28 mouse cellular contexts compared by ENCODE assay signal in the genomic region with DNA sequence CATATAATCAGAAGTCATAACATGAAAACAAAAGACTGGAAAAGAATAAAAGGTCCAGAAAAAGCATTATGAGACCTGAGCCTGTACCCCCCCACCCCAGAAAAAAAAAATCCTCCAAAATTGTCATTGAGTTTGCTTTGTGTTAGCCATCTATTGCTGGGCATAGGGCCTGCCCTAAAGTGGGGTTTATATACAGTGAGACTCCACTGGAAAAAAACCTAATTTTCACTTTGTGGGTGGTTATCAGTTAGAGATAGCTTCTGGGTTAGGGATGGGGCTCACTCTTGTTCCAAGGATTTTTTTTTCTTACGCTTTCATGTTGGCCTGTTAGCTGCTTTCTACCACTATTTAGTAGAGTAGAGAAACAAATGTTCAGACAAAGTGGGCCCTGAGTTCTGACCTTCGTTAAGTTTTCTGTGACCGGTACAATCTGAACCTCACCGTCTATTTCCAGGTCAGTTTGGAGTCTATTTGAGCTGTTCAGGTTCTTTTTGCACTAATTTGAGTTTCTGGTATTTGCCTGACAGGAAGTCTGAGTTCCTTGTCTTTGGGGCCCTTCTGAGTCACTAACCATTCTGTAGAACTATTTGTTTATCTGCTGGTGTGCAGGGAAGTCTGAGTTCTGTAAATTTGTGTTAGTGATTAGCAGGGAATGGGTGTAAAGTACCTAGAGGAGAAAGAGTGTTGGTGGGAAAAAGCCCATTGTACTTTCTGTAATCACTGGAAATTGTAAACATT.
A peak's percentile ranks its signal among the peaks of the same experiment; 100 is the strongest.
DNase-seq lines count a peak whose midpoint lies in the region; ATAC-seq and TF ChIP-seq lines count a peak whose summit lies in the region.
"Had no signal": no experiment of that assay in that cellular context is flagged by ENCODE, and none has a peak within 500 bp of the region (broad histone marks: within the 10 kb centered on the region; RNA-seq: fewer than 3 reads in every experiment).

No protein-coding gene starts in this region.

- H3K4me1 ChIP-seq in CH12.LX (ENCODE audit: control insufficient read depth in 1 of 2, insufficient read depth in 2 of 2), result peaks cover 16 to 61% of the 10 kb centered on the region in 2 experiments
- peaks cover 48% of the 10 kb centered on the region for H3K4me1 ChIP-seq in embryonic facial prominence, embryonic 10.5 days
- H3K4me1 ChIP-seq in stomach, postnatal 0 days (replicated peaks; ENCODE audit: control insufficient read depth, insufficient read depth), result no peaks in the 10 kb centered on the region
- no peaks in the 10 kb centered on the region for H3K4me1 ChIP-seq in lung, adult 2 months (ENCODE audit: control insufficient read depth, insufficient read depth, low read length)
- H3K4me1 ChIP-seq: limb, embryonic 15.5 days; lung, embryonic 15.5 days; neural tube, embryonic 12.5 days had no signal

- TF ChIP-seq EP300 in CH12.LX (IDR thresholded peaks at IDR 0.05; ENCODE audit: low read length), result peak; percentile 84
- TF ChIP-seq EP300 in stomach, postnatal 0 days (optimal IDR thresholded peaks at IDR 0.05), result no peak

- no peaks in the 10 kb centered on the region for H3K36me3 ChIP-seq in CH12.LX (replicated peaks in 1 of 2; ENCODE audit: control insufficient read depth in 1 of 2, insufficient read depth in 1 of 2, low read length in 1 of 2)
- H3K36me3 ChIP-seq in embryonic facial prominence, embryonic 10.5 days (replicated peaks), result no peaks in the 10 kb centered on the region
- H3K36me3 ChIP-seq in stomach, postnatal 0 days (ENCODE audit: control insufficient read depth, insufficient read depth, low read length), result no peaks in the 10 kb centered on the region
- H3K36me3 ChIP-seq: embryonic facial prominence, embryonic 13.5 days; forebrain, embryonic 10.5 days; heart, embryonic 12.5 days; limb, embryonic 10.5 days; limb, embryonic 15.5 days; liver, embryonic 15.5 days; lung, embryonic 15.5 days; neural tube, embryonic 12.5 days had no signal

- H3K9ac ChIP-seq in CH12.LX (ENCODE audit: insufficient read depth, low read depth), result peak overlapping the region; percentile 28
- H3K9ac ChIP-seq in stomach, postnatal 0 days (ENCODE audit: low read length), result no peak overlapping the region
- H3K9ac ChIP-seq: embryonic facial prominence, embryonic 13.5 days; heart, embryonic 12.5 days; hindbrain, embryonic 14.5 days; limb, embryonic 15.5 days; liver, embryonic 15.5 days; lung, embryonic 15.5 days; neural tube, embryonic 12.5 days had no signal

- 0 out of 2 replicates have a peak, but pooled peaks have one; percentile 30 for ATAC-seq in stomach, postnatal 0 days (ENCODE audit: low FRiP score, low TSS enrichment)
- ATAC-seq: forebrain, embryonic 16.5 days; inflammation-experienced regulatory T-cells, adult 6 months; midbrain, embryonic 16.5 days had no signal

- H3K4me3 ChIP-seq in CH12.LX (replicated peaks in 1 of 3; ENCODE audit: low read depth in 2 of 3, low read length in 2 of 3, poor library complexity in 1 of 3), result no peak overlapping the region
- H3K4me3 ChIP-seq in embryonic facial prominence, embryonic 10.5 days, result no peak overlapping the region
- no peak overlapping the region for H3K4me3 ChIP-seq in stomach, postnatal 0 days (ENCODE audit: low read depth, low read length)
- H3K4me3 ChIP-seq in lung, adult 2 months (replicated peaks; ENCODE audit: extremely low read depth, low read depth, low read length), result no peak overlapping the region
- H3K4me3 ChIP-seq: embryonic facial prominence, embryonic 13.5 days; forebrain, embryonic 10.5 days; heart, embryonic 12.5 days; layer of hippocampus, adult 2 months; limb, embryonic 10.5 days; limb, embryonic 15.5 days; liver, embryonic 15.5 days; lung, embryonic 15.5 days; myocyte; neural tube, embryonic 12.5 days had no signal

- no peak for TF ChIP-seq CTCF in CH12.LX (conservative IDR thresholded peaks at IDR 0.05 in 1 of 2, IDR thresholded peaks at IDR 0.05 in 1 of 2; ENCODE audit: low read depth in 2 of 2, low read length in 2 of 2)
- no peak for TF ChIP-seq CTCF in stomach, postnatal 0 days (IDR thresholded peaks at IDR 0.05; ENCODE audit: low read depth)
- no peak for TF ChIP-seq CTCF in lung, adult 2 months (IDR thresholded peaks at IDR 0.05; ENCODE audit: insufficient read depth, low read length)

- TF ChIP-seq RAD21 in CH12.LX (IDR thresholded peaks at IDR 0.05; ENCODE audit: low read depth, low read length), result no peak; the same call in none of the 2 replicates

- no peaks in the 10 kb centered on the region for H3K27me3 ChIP-seq in CH12.LX (replicated peaks)
- H3K27me3 ChIP-seq in embryonic facial prominence, embryonic 10.5 days (replicated peaks; ENCODE audit: low read depth, poor library complexity, severe bottlenecking), result no peaks in the 10 kb centered on the region
- H3K27me3 ChIP-seq in stomach, postnatal 0 days (ENCODE audit: control insufficient read depth, insufficient read depth, low read length), result no peaks in the 10 kb centered on the region
- H3K27me3 ChIP-seq: embryonic facial prominence, embryonic 13.5 days; heart, embryonic 12.5 days; limb, embryonic 15.5 days; liver, embryonic 15.5 days; lung, embryonic 15.5 days; neural tube, embryonic 12.5 days had no signal

- peak overlapping the region; percentile 32; the same call in 1 of the 2 replicates for H3K27ac ChIP-seq in CH12.LX (ENCODE audit: insufficient read depth, low read depth)
- 0 out of 2 replicates have a peak overlapping the region, but pooled peaks have one; percentile 4 for H3K27ac ChIP-seq in embryonic facial prominence, embryonic 10.5 days (replicated peaks)
- H3K27ac ChIP-seq in stomach, postnatal 0 days (replicated peaks), result no peak overlapping the region
- H3K27ac ChIP-seq: embryonic facial prominence, embryonic 13.5 days; forebrain, embryonic 10.5 days; hindbrain, embryonic 14.5 days; layer of hippocampus, adult 2 months; limb, embryonic 10.5 days; limb, embryonic 15.5 days; liver, embryonic 15.5 days; lung, embryonic 15.5 days; neural tube, embryonic 12.5 days had no signal

- no peaks in the 10 kb centered on the region for H3K79me2 ChIP-seq in CH12.LX (replicated peaks; ENCODE audit: control insufficient read depth, extremely low read depth, insufficient read depth, poor library complexity, severe bottlenecking)

- TF ChIP-seq POLR2A in CH12.LX (IDR thresholded peaks at IDR 0.05; ENCODE audit: low read depth, low read length), result no peak
- no peak for TF ChIP-seq POLR2A in lung, adult 2 months (IDR thresholded peaks at IDR 0.05; ENCODE audit: borderline replicate concordance, extremely low read depth, low read depth, low read length)

- in situ Hi-C loops in CH12.LX (cut with MboI; ENCODE audit: low pct_ligation_motif_present, low pct_unique_long_range_greater_than_20kb, low sequenced_read_pairs), result no loop called here

- no peaks in the 10 kb centered on the region for H3K9me3 ChIP-seq in CH12.LX (replicated peaks; ENCODE audit: low read length)
- no peaks in the 10 kb centered on the region for H3K9me3 ChIP-seq in embryonic facial prominence, embryonic 10.5 days
- no peaks in the 10 kb centered on the region for H3K9me3 ChIP-seq in stomach, postnatal 0 days (ENCODE audit: control insufficient read depth, low read length)
- H3K9me3 ChIP-seq: embryonic facial prominence, embryonic 13.5 days; forebrain, embryonic 10.5 days; heart, embryonic 12.5 days; limb, embryonic 10.5 days; limb, embryonic 15.5 days; liver, embryonic 15.5 days; lung, embryonic 15.5 days; neural tube, embryonic 12.5 days had no signal

- dilution Hi-C loops in CH12.LX (cut with MboI; ENCODE audit: extremely low pct_ligation_motif_present, extremely low pct_unique_long_range_greater_than_20kb, low sequenced_read_pairs), result no loop called here

- 0 out of 2 replicates have a peak overlapping the region, but pooled peaks have one; percentile 14 for H3K4me2 ChIP-seq in CH12.LX (ENCODE audit: insufficient read depth, low read depth, poor library complexity, severe bottlenecking)
- H3K4me2 ChIP-seq in stomach, postnatal 0 days (replicated peaks; ENCODE audit: low read depth), result no peak overlapping the region
- H3K4me2 ChIP-seq: embryonic facial prominence, embryonic 13.5 days; heart, embryonic 12.5 days; hindbrain, embryonic 14.5 days; limb, embryonic 15.5 days; liver, embryonic 15.5 days; lung, embryonic 15.5 days; midbrain, embryonic 11.5 days; neural tube, embryonic 12.5 days had no signal

- peak; percentile 4 for DNase-seq in 416B (ENCODE audit: low read depth)
- peak; percentile 70 for DNase-seq in CH12.LX (ENCODE audit: extremely low read depth)
- no peak for DNase-seq in embryonic facial prominence, embryonic 10.5 days (ENCODE audit: low spot score)
- DNase-seq in stomach, postnatal 0 days (ENCODE audit: low spot score), result no peak
- no peak for DNase-seq in c-Kit-positive CD71-positive TER-119-positive erythroid progenitor cells, embryonic 14.5 days (ENCODE audit: low spot score)
- no peak for DNase-seq in lung, adult 2 months
- DNase-seq: adrenal gland, postnatal 10 days; cerebellum, adult 11 months; cerebellum, adult 9-10 months; cerebellum, postnatal 36 days; embryo, embryonic 11 days; kidney, postnatal 25 days; right cerebral cortex, postnatal 4 days had no signal

- whole genome bisulfite sequencing in embryonic facial prominence, embryonic 10.5 days, result 76% methylated on average over 4 of the region's 4 CpGs
- 54% methylated on average over 4 of the region's 4 CpGs for WGBS in stomach, postnatal 0 days
- 54% methylated on average over 4 of the region's 4 CpGs for WGBS in lung, adult 2 months

TF ChIP-seq in CH12.LX, 34 proteins besides CTCF, POLR2A, EP300 and RAD21 (continues in another document):
- TF ChIP-seq ZNF384 (IDR thresholded peaks at IDR 0.05; ENCODE audit: low read depth, low read length), result peak; percentile 46; the same call in 1 of the 2 replicates
- TF ChIP-seq USF1 (IDR thresholded peaks at IDR 0.05; ENCODE audit: low read depth, low read length), result no peak
- no peak for TF ChIP-seq ZKSCAN1 (IDR thresholded peaks at IDR 0.05; ENCODE audit: borderline replicate concordance, low read depth, low read length)
- no peak for TF ChIP-seq MYC (IDR thresholded peaks at IDR 0.05; ENCODE audit: low read depth, low read length)
- no peak for TF ChIP-seq PAX5 (IDR thresholded peaks at IDR 0.05; ENCODE audit: low read length)
- TF ChIP-seq SIN3A (IDR thresholded peaks at IDR 0.05; ENCODE audit: low read length), result 0 out of 2 replicates have a peak, but pooled peaks have one; percentile 46
- TF ChIP-seq JUN (IDR thresholded peaks at IDR 0.05; ENCODE audit: insufficient read depth, low read depth, low read length), result no peak
- no peak for TF ChIP-seq UBTF (IDR thresholded peaks at IDR 0.05; ENCODE audit: low read depth, low read length)
- TF ChIP-seq POLR2AphosphoS2 (IDR thresholded peaks at IDR 0.05; ENCODE audit: low read depth, low read length), result no peak
- no peak for TF ChIP-seq GABPA (IDR thresholded peaks at IDR 0.05; ENCODE audit: insufficient replicate concordance, low read depth, low read length)
- TF ChIP-seq SMC3 (IDR thresholded peaks at IDR 0.05; ENCODE audit: low read depth, low read length), result no peak
- peak; percentile 38; the same call in 1 of the 2 replicates for TF ChIP-seq CHD2 (IDR thresholded peaks at IDR 0.05; ENCODE audit: low read length)
- peak; percentile 80 for TF ChIP-seq IRF4 (IDR thresholded peaks at IDR 0.05; ENCODE audit: low read depth, low read length)
- 0 out of 2 replicates have a peak, but pooled peaks have one; percentile 33 for TF ChIP-seq JUND (conservative IDR thresholded peaks at IDR 0.05; ENCODE audit: low read depth, low read length)

Comparison
In these comparisons a context has a peak if more than half of its experiments do, and no peak if none do; other contexts are left out.
1. DNase-seq: peak in 416B (single experiment) and CH12.LX (single experiment); none in embryonic facial prominence, embryonic 10.5 days (single experiment), stomach, postnatal 0 days (single experiment), c-Kit-positive CD71-positive TER-119-positive erythroid progenitor cells, embryonic 14.5 days (single experiment) and lung, adult 2 months (single experiment).